Mouse (Mus musculus) midbrain, embryonic 12.5 days (tissue): ENCODE data around the gene Med27. TPM values are rescaled to one million over a fixed set of nuclear protein-coding genes. Genes with fewer than 3 reads are reported as not detected.

Experiments used
- ATAC-seq: fragments of 200-750 bp; cut with Nextera tagmentation; 2 replicates; pipeline ENCODE4 v1.8.0; 2017; ENCODE audit warnings: low read depth, moderate TSS enrichment, moderate library complexity; ENCODE audit not compliant: low FRiP score
- H3K27ac ChIP-seq: fragments of 300-500 bp; sonication (generic); replicated peaks from 2 replicates; pipeline ENCODE4 v1.5.1; 2016; ENCODE audit warnings: mild to moderate bottlenecking
- H3K27me3 ChIP-seq: fragments of 300-500 bp; sonication (generic); 2 replicates; pipeline ENCODE4 v1.6.1; 2016; ENCODE audit warnings: mild to moderate bottlenecking
- H3K36me3 ChIP-seq: fragments of 300-500 bp; sonication (generic); 2 replicates; pipeline ENCODE4 v1.6.1; 2016
- H3K4me1 ChIP-seq: fragments of 300-500 bp; sonication (generic); 2 replicates; pipeline ENCODE4 v1.6.1; 2016
- H3K4me2 ChIP-seq: fragments of 300-500 bp; sonication (generic); replicated peaks from 2 replicates; pipeline ENCODE4 v1.6.1; 2016; ENCODE audit warnings: mild to moderate bottlenecking, moderate library complexity
- H3K4me3 ChIP-seq: fragments of 300-500 bp; sonication (generic); 2 replicates; pipeline ENCODE4 v1.5.1; 2016; ENCODE audit warnings: mild to moderate bottlenecking
- H3K9ac ChIP-seq: fragments of 300-500 bp; sonication (generic); replicated peaks from 2 replicates; pipeline ENCODE4 v1.6.1; 2016; ENCODE audit warnings: mild to moderate bottlenecking, moderate library complexity
- H3K9me3 ChIP-seq: fragments of 300-500 bp; sonication (generic); 2 replicates; pipeline ENCODE4 v1.6.1; 2016; ENCODE audit warnings: mild to moderate bottlenecking
- WGBS: fragments of 180-500 bp; shearing (Covaris S2); methylation state at CpG from one replicate; pipeline ENCODE4 v1.1.7; 2016; 5-methylcytosine and 5-hydroxymethylcytosine counted together
- polyA plus RNA-seq: library from polyadenylated mRNA; unstranded; fragments of >200 nt; fragmentation: Nextera tagmentation; extraction: Ambion mirVana; gene quantifications from 2 replicates; pipeline ENCODE4 v1.2.1, GENCODE M21; 2016

Med27 gene
- polyA plus RNA-seq, 1 experiment from 2014 or later: 72.3 TPM

DNA sequence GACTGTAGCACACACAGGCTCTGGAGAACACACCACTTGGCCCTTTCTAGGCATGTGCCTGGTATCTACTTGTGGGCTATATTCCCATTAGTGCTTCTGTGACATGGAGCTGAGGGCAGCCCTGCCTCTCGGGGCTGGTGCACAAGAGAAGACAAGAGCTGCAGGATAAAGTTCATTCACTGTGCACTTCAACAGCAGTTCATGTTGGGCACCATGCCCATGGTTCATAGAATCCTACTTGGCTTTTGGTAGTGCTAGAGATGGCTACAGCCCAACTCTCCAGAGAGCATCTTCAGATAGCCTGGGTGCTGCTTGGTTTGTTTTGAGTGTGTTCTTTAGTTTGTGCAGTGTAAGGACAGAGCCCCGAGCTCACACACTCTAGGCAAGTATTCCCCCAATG lies 138.9 kb downstream of the Med27 start:
- no peak overlapping the region for H3K4me2 ChIP-seq
- no peak overlapping the region for H3K27ac ChIP-seq
- H3K4me3 ChIP-seq: no peak overlapping the region
- no peak for ATAC-seq
- no peak overlapping the region for H3K9ac ChIP-seq
- H3K36me3 ChIP-seq: no peaks in the 10 kb centered on the region
- H3K4me1 ChIP-seq: peaks cover 55% of the 10 kb centered on the region
- no peaks in the 10 kb centered on the region for H3K27me3 ChIP-seq
- 83% methylated on average over 2 of the region's 2 CpGs for WGBS
- H3K9me3 ChIP-seq: no peaks in the 10 kb centered on the region

DNA sequence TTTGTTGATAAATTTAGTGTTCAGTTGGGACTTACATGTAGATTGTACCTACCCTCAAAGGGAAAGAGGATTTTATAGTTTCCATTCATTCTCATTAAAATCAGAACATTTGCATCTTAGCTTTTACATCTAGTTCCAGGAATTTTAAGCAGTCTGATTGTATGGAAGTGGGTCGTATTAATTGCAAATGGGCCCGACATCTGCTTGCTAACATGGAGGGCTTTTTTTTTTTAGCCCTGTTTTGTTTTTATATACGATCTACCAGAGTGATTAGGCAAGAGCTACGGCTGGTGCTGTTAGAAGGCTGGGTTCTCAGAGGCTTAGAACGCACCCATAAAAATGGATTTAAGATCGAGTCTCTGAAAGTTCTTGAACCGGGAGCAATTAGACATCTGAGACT lies 139.9 kb downstream of the Med27 start:
- H3K9ac ChIP-seq: no peak overlapping the region
- no peaks in the 10 kb centered on the region for H3K36me3 ChIP-seq
- H3K27me3 ChIP-seq: no peaks in the 10 kb centered on the region
- WGBS: 68% methylated on average over 7 of the region's 7 CpGs
- ATAC-seq: no peak
- H3K27ac ChIP-seq: no peak overlapping the region
- no peak overlapping the region for H3K4me3 ChIP-seq
- H3K9me3 ChIP-seq: no peaks in the 10 kb centered on the region
- H3K4me2 ChIP-seq: no peak overlapping the region
- peaks cover 50% of the 10 kb centered on the region for H3K4me1 ChIP-seq

DNA sequence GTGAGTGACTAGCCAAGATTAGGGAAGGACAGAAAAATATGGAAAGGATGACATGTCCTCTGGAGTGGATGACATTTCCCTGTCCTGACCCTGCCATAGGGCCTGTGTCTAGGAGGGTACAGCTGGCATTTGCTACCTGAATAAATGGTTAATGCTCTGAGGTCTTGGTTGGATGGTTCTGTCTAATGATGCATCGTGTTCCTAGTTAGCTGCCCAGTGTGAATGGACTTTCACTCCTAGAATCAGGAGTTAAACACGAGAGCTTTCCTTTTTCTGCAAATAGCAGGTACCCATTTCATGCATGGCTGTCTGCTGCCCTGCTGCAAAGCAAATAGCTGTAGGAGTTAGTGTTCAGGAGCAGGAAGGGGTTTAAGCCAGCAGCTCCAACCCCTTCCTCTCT lies 141.0 kb downstream of the Med27 start:
- H3K4me3 ChIP-seq: no peak overlapping the region
- H3K27me3 ChIP-seq: no peaks in the 10 kb centered on the region
- WGBS: 63% methylated on average over 2 of the region's 2 CpGs
- H3K36me3 ChIP-seq: no peaks in the 10 kb centered on the region
- no peak overlapping the region for H3K4me2 ChIP-seq
- ATAC-seq: no peak
- H3K4me1 ChIP-seq: peaks cover 46% of the 10 kb centered on the region
- no peak overlapping the region for H3K9ac ChIP-seq
- H3K9me3 ChIP-seq: no peaks in the 10 kb centered on the region
- H3K27ac ChIP-seq: peak overlapping the region; percentile 46; the same call in 1 of the 2 replicates

DNA sequence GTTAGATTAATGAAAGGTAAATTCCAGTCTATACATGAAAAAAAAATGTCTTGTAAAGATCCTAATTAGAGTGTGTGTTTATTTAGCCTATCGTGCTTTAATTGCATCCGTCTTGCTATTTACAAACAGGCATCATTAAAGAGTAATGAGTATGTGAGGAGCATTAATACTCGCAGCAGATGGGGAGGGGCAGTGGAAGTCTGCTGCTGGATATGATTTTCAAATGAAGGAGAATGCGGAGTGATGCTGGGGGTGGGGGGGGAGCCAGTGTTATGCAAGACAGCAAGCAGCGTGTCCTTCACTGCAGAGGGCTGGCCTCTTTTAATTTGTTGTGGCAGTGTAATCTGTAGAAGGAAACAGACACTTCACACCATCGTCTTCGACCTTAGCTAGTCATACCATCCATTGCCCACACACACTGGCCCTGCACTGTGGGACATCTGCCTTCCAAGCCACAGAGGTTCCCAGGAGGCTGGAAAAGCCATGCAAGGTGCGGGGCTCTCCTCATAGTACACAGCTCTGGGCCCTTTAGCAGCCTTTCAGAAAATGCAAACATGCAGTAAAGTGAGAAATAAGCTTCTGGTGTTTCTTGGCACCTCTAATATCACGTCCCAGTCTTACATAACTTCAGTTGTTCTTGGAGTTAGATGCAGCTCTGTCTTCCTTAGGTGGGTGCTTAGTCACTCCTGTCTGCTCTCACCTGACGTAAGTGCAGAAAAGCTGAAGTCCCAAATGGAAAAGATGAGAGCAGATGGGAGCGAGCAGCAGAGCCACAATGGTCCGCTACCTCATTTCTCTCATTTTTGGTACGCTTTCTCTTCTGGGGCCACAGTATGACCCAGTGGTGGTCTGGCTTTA lies 142.0 kb downstream of the Med27 start:
- Histone ChIP-seq H3K36me3 (no peaks in the 10 kb centered on the region), H3K9me3 (no peaks in the 10 kb centered on the region), H3K4me1 (peaks cover 46% of the 10 kb centered on the region), H3K9ac (no peak overlapping the region), H3K4me3 (no peak overlapping the region), H3K4me2 (no peak overlapping the region), H3K27me3 (no peaks in the 10 kb centered on the region), H3K27ac (0 out of 2 replicates have a peak overlapping the region, but pooled peaks have one; percentile 46)
- WGBS: 68% methylated on average over 13 of the region's 13 CpGs
- no peak for ATAC-seq

DNA sequence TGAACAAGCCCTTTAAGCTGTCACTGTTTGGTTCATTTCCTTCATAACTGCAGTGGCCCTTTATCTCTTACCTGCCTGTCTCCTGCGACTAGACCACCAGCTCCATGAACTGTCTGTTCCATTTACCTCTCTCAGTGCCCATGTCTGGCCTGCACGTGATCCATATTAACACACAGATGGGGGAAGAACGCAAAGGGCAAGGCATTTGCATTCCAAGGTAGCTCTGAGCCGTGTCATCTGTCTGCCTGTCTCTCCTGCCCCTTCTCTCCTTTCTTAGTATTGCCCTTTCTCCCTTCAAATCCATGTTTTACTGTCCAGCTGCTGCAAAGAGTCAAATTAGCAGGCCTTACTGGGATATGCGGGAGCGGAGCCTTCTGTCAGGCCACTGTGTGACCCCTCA lies 145.0 kb downstream of the Med27 start:
- no peaks in the 10 kb centered on the region for H3K27me3 ChIP-seq
- no peaks in the 10 kb centered on the region for H3K36me3 ChIP-seq
- 70% methylated on average over 6 of the region's 6 CpGs for WGBS
- no peak for ATAC-seq
- H3K9me3 ChIP-seq: no peaks in the 10 kb centered on the region
- peaks cover 54% of the 10 kb centered on the region for H3K4me1 ChIP-seq
- H3K9ac ChIP-seq: no peak overlapping the region
- H3K4me2 ChIP-seq: no peak overlapping the region
- H3K27ac ChIP-seq: peak overlapping the region; percentile 25; the same call in 1 of the 2 replicates
- H3K4me3 ChIP-seq: no peak overlapping the region

DNA sequence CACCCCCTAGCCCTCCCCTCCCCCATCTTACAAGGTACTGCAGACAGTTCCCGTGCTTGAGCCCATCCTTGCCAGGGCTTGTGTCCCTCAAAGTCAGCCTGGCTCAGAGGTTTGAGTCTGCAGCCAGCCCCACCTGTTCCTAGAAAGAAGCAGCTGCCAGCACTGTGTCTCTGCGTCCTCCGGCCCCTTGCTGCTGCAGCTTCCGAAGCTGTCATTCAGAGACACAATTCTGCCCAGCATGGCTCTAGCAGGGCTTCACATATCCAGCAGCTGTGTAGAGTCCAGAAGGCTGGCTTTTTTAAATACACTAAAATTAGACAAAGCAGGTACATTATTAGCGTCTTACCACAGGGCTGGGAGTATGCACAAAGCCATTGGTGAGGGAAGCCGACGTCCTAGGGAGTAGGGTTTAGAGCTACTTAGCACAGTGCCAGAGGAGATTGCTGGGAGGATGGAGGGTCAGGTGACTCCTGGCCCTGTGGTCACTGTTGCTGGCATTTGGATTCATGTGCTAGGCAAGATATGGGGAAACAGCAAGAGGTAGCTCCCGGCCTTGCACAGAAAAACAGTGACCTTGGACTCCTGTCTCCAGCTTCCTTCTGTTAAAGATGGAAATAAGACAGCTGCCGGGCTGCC lies 146.9 kb downstream of the Med27 start:
- Histone ChIP-seq H3K4me2 (0 out of 2 replicates have a peak overlapping the region, but pooled peaks have one; percentile 16), H3K4me1 (peaks cover 44% of the 10 kb centered on the region), H3K27me3 (no peaks in the 10 kb centered on the region), H3K36me3 (no peaks in the 10 kb centered on the region), H3K4me3 (no peak overlapping the region), H3K9me3 (no peaks in the 10 kb centered on the region), H3K9ac (no peak overlapping the region), H3K27ac (peak overlapping the region; percentile 40)
- WGBS: 21% methylated on average over 9 of the region's 9 CpGs
- peak; percentile 66 for ATAC-seq

DNA sequence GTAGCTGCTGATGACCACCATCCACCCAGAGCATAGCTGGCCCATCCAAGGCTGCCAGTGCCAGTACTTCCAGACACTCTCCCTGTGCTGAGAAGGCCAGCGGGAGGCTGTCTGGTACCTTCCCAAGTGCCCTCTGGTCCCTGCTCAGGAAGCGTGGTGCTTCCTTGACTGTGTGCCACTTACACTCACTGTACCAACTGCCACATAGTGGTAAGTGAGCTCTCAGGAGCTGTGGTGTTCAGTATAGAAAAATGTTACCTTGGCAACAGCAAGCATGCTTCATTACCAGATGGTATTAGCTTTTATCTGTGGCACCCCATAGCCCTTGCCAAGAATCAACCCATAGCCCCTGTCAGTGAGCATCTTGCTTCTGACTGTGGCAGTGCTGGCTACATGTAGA lies 148.7 kb downstream of the Med27 start:
- H3K4me1 ChIP-seq: peaks cover 36% of the 10 kb centered on the region
- no peaks in the 10 kb centered on the region for H3K36me3 ChIP-seq
- WGBS: 78% methylated on average over 2 of the region's 2 CpGs
- ATAC-seq: no peak
- H3K4me2 ChIP-seq: no peak overlapping the region
- H3K9me3 ChIP-seq: no peaks in the 10 kb centered on the region
- no peak overlapping the region for H3K27ac ChIP-seq
- H3K4me3 ChIP-seq: no peak overlapping the region
- H3K9ac ChIP-seq: no peak overlapping the region
- no peaks in the 10 kb centered on the region for H3K27me3 ChIP-seq

DNA sequence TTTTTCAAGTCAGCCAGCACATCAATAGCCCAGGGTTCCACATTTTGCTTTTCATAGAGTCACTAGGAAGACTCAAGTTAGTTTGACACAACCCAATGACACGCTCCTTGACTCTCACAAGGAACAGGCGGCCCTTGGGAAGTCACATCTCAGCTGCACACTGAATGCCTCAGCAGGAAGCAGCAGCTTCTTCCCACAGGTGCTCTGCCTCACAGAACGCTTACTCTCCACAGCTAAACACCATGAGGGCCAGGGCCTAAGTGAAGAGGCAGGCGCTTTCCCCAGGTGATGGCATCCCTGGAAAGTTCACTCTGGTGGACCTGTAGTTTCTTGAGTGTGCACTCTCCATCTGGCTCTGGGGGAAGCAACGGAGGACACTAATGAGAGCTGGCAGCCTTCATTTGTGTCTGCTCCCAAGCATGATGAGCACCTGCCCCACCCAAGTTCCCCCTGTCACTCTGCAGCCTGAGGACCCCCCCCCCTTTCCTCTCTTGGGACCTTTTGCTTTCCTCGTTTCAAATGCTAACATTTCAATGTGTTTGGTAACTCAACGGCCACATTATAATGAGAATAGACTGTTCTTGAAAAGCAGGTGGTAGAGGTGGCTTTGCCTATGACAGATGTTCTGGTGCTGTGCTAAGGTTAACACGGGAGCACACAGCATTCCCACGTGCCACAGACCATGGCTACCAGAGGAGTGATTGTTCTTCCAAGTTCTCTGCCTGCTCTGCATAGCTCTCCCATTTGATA lies 154.2 kb downstream of the Med27 start:
- Histone ChIP-seq H3K4me2 (no peak overlapping the region), H3K9me3 (no peaks in the 10 kb centered on the region), H3K4me3 (no peak overlapping the region), H3K4me1 (peaks cover 16% of the 10 kb centered on the region), H3K27ac (no peak overlapping the region), H3K36me3 (no peaks in the 10 kb centered on the region), H3K27me3 (no peaks in the 10 kb centered on the region), H3K9ac (no peak overlapping the region)
- no peak for ATAC-seq
- 69% methylated on average over 9 of the region's 9 CpGs for WGBS

DNA sequence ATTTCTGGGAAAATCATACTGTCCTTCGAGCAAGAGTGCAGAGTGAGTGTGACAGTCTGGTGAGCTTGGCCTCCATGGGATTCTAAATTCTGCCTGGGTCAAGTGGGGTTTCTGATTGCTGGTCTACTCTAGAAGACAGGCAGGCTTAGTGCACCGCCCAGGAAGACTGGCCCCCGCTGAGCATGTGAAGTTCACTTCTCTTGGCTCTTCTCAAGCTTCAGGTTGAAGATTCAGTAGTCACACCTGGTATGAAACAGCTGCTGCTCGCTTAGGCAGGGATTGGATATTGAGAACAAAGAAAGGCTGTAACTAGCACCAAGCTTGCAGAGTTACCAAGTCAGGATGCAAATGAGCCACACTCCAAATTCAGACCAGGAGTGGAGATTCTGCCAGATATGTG lies 154.8 kb downstream of the Med27 start:
- Histone ChIP-seq H3K9ac (no peak overlapping the region), H3K4me3 (no peak overlapping the region), H3K4me2 (no peak overlapping the region), H3K36me3 (no peaks in the 10 kb centered on the region), H3K4me1 (peaks cover 22% of the 10 kb centered on the region), H3K27me3 (no peaks in the 10 kb centered on the region), H3K27ac (no peak overlapping the region), H3K9me3 (no peaks in the 10 kb centered on the region)
- ATAC-seq: no peak
- WGBS: 83% methylated on average over 4 of the region's 4 CpGs

DNA sequence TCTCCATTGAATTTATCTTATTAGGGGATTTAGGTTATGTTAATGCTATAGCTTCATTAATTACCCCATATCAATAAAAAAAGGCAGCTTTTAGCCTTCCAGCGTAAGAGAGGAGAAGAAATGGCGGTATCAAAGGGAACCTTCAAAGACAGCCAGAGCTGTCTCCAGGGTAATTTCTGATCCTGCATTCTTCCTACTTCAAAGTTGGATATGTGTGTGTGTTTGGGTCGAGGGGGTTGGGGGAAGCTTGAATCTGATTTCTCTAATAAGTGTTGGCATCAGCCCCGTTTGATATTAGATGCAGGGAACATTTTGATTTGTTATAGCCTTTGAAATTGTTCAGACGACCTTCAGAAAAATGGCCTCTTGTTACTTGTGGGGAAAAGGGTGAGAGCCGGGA lies 158.2 kb downstream of the Med27 start:
- no peak for ATAC-seq
- peaks cover 28% of the 10 kb centered on the region for H3K4me1 ChIP-seq
- H3K9me3 ChIP-seq: no peaks in the 10 kb centered on the region
- WGBS: 66% methylated on average over 6 of the region's 6 CpGs
- no peaks in the 10 kb centered on the region for H3K36me3 ChIP-seq
- no peak overlapping the region for H3K4me3 ChIP-seq
- no peaks in the 10 kb centered on the region for H3K27me3 ChIP-seq
- H3K4me2 ChIP-seq: no peak overlapping the region
- H3K9ac ChIP-seq: no peak overlapping the region
- peak overlapping the region; percentile 42 for H3K27ac ChIP-seq

DNA sequence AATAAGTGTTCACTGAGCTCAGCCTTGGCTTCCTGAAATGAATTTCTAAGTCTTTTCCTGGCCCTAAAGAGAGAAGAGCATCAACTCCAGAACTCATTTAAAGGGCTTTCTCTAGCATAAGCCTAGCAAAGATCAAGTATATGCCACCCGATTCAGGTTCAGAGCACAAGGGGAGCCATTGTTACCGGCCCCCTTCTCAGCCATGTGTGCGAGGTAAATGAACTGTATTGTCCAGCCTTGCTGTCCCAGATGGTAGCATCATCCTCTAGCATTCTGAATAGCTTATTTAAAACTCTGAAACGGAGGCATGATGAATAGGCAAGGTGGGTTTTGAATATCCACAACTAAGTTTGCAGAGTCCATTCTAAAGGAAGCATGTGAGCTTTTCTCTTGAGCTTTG lies 159.8 kb downstream of the Med27 start:
- Histone ChIP-seq H3K27ac (0 out of 2 replicates have a peak overlapping the region, but pooled peaks have one; percentile 42), H3K4me3 (no peak overlapping the region), H3K36me3 (no peaks in the 10 kb centered on the region), H3K9me3 (no peaks in the 10 kb centered on the region), H3K4me1 (peaks cover 17% of the 10 kb centered on the region), H3K9ac (no peak overlapping the region), H3K27me3 (0 out of 2 replicates have a peak, but pooled peaks cover under 1% of the 10 kb centered on the region), H3K4me2 (no peak overlapping the region)
- WGBS: 52% methylated on average over 4 of the region's 4 CpGs
- ATAC-seq: no peak

DNA sequence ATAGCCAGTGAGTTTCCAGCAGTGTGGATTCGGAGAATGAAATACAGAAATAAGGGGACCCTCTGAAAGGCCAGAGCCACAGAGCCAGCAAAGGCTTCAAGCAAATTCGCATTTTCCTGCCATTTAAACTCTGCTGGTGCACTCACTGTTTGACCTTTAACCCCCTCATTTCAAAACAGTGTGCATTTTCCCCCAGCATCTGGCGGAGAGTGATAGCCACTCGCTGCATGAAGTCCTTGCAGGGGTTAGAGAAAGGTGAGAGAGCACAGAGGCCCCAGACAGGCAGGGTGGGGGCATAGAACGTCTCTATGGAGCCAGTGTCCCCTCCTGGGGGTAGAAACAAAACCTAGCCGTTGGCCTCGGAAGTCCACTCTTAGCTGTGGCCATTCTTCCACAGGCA lies 166.5 kb downstream of the Med27 start:
- ATAC-seq: no peak
- Histone ChIP-seq H3K36me3 (no peaks in the 10 kb centered on the region), H3K9me3 (no peaks in the 10 kb centered on the region), H3K4me1 (peaks cover 55% of the 10 kb centered on the region), H3K27me3 (peaks cover 26% of the 10 kb centered on the region), H3K4me2 (0 out of 2 replicates have a peak overlapping the region, but pooled peaks have one; percentile 12), H3K4me3 (no peak overlapping the region), H3K9ac (no peak overlapping the region), H3K27ac (no peak overlapping the region)
- 14% methylated on average over 7 of the region's 7 CpGs for WGBS
